Mouse (Mus musculus) right cerebral cortex, postnatal 4 days (tissue): Measurements from ENCODE around the gene Noct.

ENCODE experiments used
- DNase-seq: peaks from one replicate; pipeline ENCODE4 v3.0.0-alpha.2; 2022

The Noct gene

GRCm38 (mm10) chr3:51277201-51278150, 53.2 kb downstream of the Noct start:
- DNase-seq, result peak; percentile 75

- DNase-seq, result no peak
Measured at GRCm38 (mm10) chr3:51278433-51278832, 54.2 kb downstream of the Noct start.

- no peak for DNase-seq
Measured at GRCm38 (mm10) chr3:51281727-51282126, 57.5 kb downstream of the Noct start.

- no peak for DNase-seq
Measured at GRCm38 (mm10) chr3:51284375-51284774, 60.1 kb downstream of the Noct start.

- peak; percentile 87 for DNase-seq
Measured at GRCm38 (mm10) chr3:51288880-51289821, 64.9 kb downstream of the Noct start.

GRCm38 (mm10) chr3:51294251-51294650, 70.0 kb downstream of the Noct start:
- no peak for DNase-seq

- DNase-seq, result no peak
Measured at GRCm38 (mm10) chr3:51295225-51295624, 71.0 kb downstream of the Noct start.

GRCm38 (mm10) chr3:51296790-51297189, 72.5 kb downstream of the Noct start:
- no peak for DNase-seq
